Mouse (Mus musculus): ENCODE data around the gene March4.

DNA sequence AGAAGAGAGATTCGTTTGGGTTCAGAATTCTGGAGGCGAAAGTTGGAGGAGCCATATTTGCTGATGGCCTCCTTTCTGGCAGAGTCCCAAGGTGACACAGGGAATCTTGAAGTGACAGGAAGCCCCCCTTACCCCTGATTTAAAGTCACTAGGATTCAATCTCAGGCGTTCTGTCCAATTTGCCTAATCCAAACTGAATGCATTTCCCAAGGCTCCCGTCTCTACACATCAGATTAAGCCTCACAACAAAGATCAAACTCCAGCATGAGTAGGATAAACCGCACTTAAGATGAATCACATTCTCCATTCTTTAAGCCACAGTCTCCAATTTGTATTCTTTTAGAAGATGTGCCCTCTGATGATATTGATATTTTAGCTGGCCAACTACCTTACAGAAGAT, 45.4 kb downstream of the March4 start:
- TF ChIP-seq GATA1 (IDR thresholded peaks at IDR 0.05; ENCODE audit: borderline replicate concordance, low read length) (no peak), FLI1 (IDR thresholded peaks at IDR 0.05; ENCODE audit: low read length) (no peak)
